Mouse (Mus musculus) cerebellum, adult 2 months (tissue): ENCODE results near the gene Cxcl5. TPM values are rescaled to one million over a fixed set of nuclear protein-coding genes. Genes with fewer than 3 reads are reported as not detected.

Source experiments
- DNase-seq, 2 experiments: peaks; one replicate each; pipeline ENCODE4 v3.0.0; 2021
- H3K27ac ChIP-seq: fragments of 200-500 bp; 2 replicates; pipeline ENCODE4 v1.5.1; 2012; ENCODE audit warnings: low read length, control low read depth, inconsistent platforms; ENCODE audit not compliant: insufficient read depth
- H3K27me3 ChIP-seq: fragments of 200-500 bp; 2 replicates; pipeline ENCODE4 v1.6.1; 2012; ENCODE audit warnings: inconsistent platforms, mild to moderate bottlenecking, low read length, moderate library complexity; ENCODE audit not compliant: control insufficient read depth, insufficient read depth
- H3K4me1 ChIP-seq: fragments of 200-500 bp; 2 replicates; pipeline ENCODE4 v1.6.1; 2011; ENCODE audit warnings: low read length; ENCODE audit not compliant: control insufficient read depth, insufficient read depth
- H3K4me3 ChIP-seq: fragments of 200-500 bp; replicated peaks from 2 replicates; pipeline ENCODE3; 2011; ENCODE audit warnings: mild to moderate bottlenecking, low read depth, low read length, control low read depth; ENCODE audit not compliant: insufficient read depth
- CTCF ChIP-seq: fragments of 200-500 bp; IDR thresholded peaks from 2 replicates; pipeline ENCODE4 v1.5.1; 2011; ENCODE audit warnings: low read depth, mild to moderate bottlenecking, control low read depth, low read length, moderate library complexity, borderline replicate concordance; ENCODE audit not compliant: insufficient read depth
- POLR2A ChIP-seq: fragments of 200-500 bp; IDR thresholded peaks from 2 replicates; pipeline ENCODE4 v1.6.1; 2011; ENCODE audit warnings: low read length, control low read depth, borderline replicate concordance; ENCODE audit not compliant: insufficient read depth
- WGBS: fragments of 180-500 bp; shearing (Covaris S2); methylation state at CpG from one replicate; pipeline ENCODE4 v1.1.7; 2018; 5-methylcytosine and 5-hydroxymethylcytosine counted together
- polyA plus RNA-seq: library from polyadenylated mRNA; depleted of rRNA; stranded (reverse); fragments of >200 nt; gene quantifications from 2 replicates; pipeline ENCODE4 v1.2.3, GENCODE M21; 2012; rRNA removed

Cxcl5 gene
- 0.17 and 0.29 TPM in 2 replicates for polyA plus RNA-seq

GRCm38 (mm10) chr5:90759077-90760065 lies at the start of gene Cxcl5:
TSS of gene Cxcl5 (plus strand) at chr5:90759360.
- TF ChIP-seq POLR2A (no peak), CTCF (no peak)
- 3% methylated on average over 32 of the region's 32 CpGs for WGBS
- H3K27ac ChIP-seq, result no peak within 1 kb of the TSS
- H3K4me3 ChIP-seq, result peak within 1 kb of the TSS; percentile 43
- H3K4me1 ChIP-seq, result no peaks in the 10 kb centered on the region
- DNase-seq, result peak; percentile 4 to 18
- H3K27me3 ChIP-seq, result no peaks in the 10 kb centered on the region; the same call in 1 of the 2 replicates

GRCm38 (mm10) chr5:90711409-90711808 lies 47.8 kb upstream of the Cxcl5 start:
- Histone ChIP-seq H3K27me3 (no peaks in the 10 kb centered on the region), H3K4me1 (no peaks in the 10 kb centered on the region), H3K27ac (no peak overlapping the region), H3K4me3 (no peak overlapping the region)
- TF ChIP-seq POLR2A (no peak), CTCF (no peak)
- DNase-seq, result no peak
- WGBS, result 49% methylated on average over 2 of the region's 2 CpGs

GRCm38 (mm10) chr5:90717937-90718336 lies 41.2 kb upstream of the Cxcl5 start:
- TF ChIP-seq CTCF (no peak), POLR2A (no peak)
- H3K4me1 ChIP-seq, result no peaks in the 10 kb centered on the region
- 89% methylated on average over 1 of the region's 1 CpGs for WGBS
- no peak overlapping the region for H3K27ac ChIP-seq
- no peak for DNase-seq
- H3K27me3 ChIP-seq, result no peaks in the 10 kb centered on the region
- no peak overlapping the region for H3K4me3 ChIP-seq

- WGBS, result 96% methylated on average over 3 of the region's 3 CpGs
- Histone ChIP-seq H3K27me3 (no peaks in the 10 kb centered on the region), H3K4me1 (no peaks in the 10 kb centered on the region), H3K27ac (no peak overlapping the region), H3K4me3 (no peak overlapping the region)
- TF ChIP-seq CTCF (no peak), POLR2A (no peak)
- no peak for DNase-seq
Observed at GRCm38 (mm10) chr5:90722656-90723055, 36.5 kb upstream of the Cxcl5 start.

GRCm38 (mm10) chr5:90728254-90728653 lies 30.9 kb upstream of the Cxcl5 start:
- no peaks in the 10 kb centered on the region for H3K4me1 ChIP-seq
- no peak for DNase-seq
- 86% methylated on average over 3 of the region's 3 CpGs for WGBS
- no peak overlapping the region for H3K27ac ChIP-seq
- no peak overlapping the region for H3K4me3 ChIP-seq
- H3K27me3 ChIP-seq, result no peaks in the 10 kb centered on the region
- TF ChIP-seq CTCF (no peak), POLR2A (no peak)

- H3K4me1 ChIP-seq, result no peaks in the 10 kb centered on the region
- no peak for TF ChIP-seq CTCF
- TF ChIP-seq POLR2A, result no peak
- 4% methylated on average over 4 of the region's 4 CpGs for WGBS
- H3K27me3 ChIP-seq, result no peaks in the 10 kb centered on the region
- DNase-seq, result peak; percentile 61 to 84
- H3K27ac ChIP-seq, result no peak overlapping the region
- H3K4me3 ChIP-seq, result no peak overlapping the region
Observed at GRCm38 (mm10) chr5:90731480-90731879, 27.7 kb upstream of the Cxcl5 start.

GRCm38 (mm10) chr5:90742029-90742428 lies 17.1 kb upstream of the Cxcl5 start:
- no peaks in the 10 kb centered on the region for H3K27me3 ChIP-seq
- no peak overlapping the region for H3K4me3 ChIP-seq
- DNase-seq, result no peak
- no peaks in the 10 kb centered on the region for H3K4me1 ChIP-seq
- no peak for TF ChIP-seq POLR2A
- TF ChIP-seq CTCF, result no peak
- H3K27ac ChIP-seq, result no peak overlapping the region
- WGBS, result 67% methylated on average over 4 of the region's 4 CpGs

- Histone ChIP-seq H3K27ac (no peak overlapping the region), H3K4me3 (no peak overlapping the region), H3K4me1 (no peaks in the 10 kb centered on the region), H3K27me3 (no peaks in the 10 kb centered on the region; the same call in 1 of the 2 replicates)
- no peak for DNase-seq
- no peak for TF ChIP-seq POLR2A
- TF ChIP-seq CTCF, result no peak
- WGBS, result 98% methylated on average over 1 of the region's 1 CpGs
Observed at GRCm38 (mm10) chr5:90753934-90754333, 5.2 kb upstream of the Cxcl5 start.
